Mouse (Mus musculus): Measurements from ENCODE around the gene Slc12a8. TPM values are rescaled to one million over a fixed set of nuclear protein-coding genes. Genes with fewer than 3 reads are reported as not detected.

Gene Slc12a8
- polyA plus RNA-seq, 2 experiments from 2014 or later: 3.4 to 6.0 TPM

- no peak for ATAC-seq
Measured at GRCm38 (mm10) chr16:33544346-33544745, 27.2 kb downstream of the Slc12a8 start.

- no peak for ATAC-seq
Measured at GRCm38 (mm10) chr16:33545530-33545929, 28.4 kb downstream of the Slc12a8 start.

- ATAC-seq: no peak
Measured at GRCm38 (mm10) chr16:33553689-33554342, 36.7 kb downstream of the Slc12a8 start.

GRCm38 (mm10) chr16:33558121-33558520 is 41.0 kb downstream of the Slc12a8 start:
- ATAC-seq: no peak

GRCm38 (mm10) chr16:33560281-33560680 is 43.2 kb downstream of the Slc12a8 start:
- peak; percentile 36 for ATAC-seq

- ATAC-seq: no peak
Measured at GRCm38 (mm10) chr16:33561308-33562009, 44.3 kb downstream of the Slc12a8 start.

- ATAC-seq: no peak
Measured at GRCm38 (mm10) chr16:33562874-33563537, 45.9 kb downstream of the Slc12a8 start.

GRCm38 (mm10) chr16:33563538-33564013 is 46.4 kb downstream of the Slc12a8 start:
- ATAC-seq: no peak

- ATAC-seq: no peak
Measured at GRCm38 (mm10) chr16:33566467-33566866, 49.3 kb downstream of the Slc12a8 start.

- ATAC-seq: no peak
Measured at GRCm38 (mm10) chr16:33567736-33568135, 50.6 kb downstream of the Slc12a8 start.

- no peak for ATAC-seq
Measured at GRCm38 (mm10) chr16:33568269-33569016, 51.3 kb downstream of the Slc12a8 start.

- ATAC-seq: no peak
Measured at GRCm38 (mm10) chr16:33572646-33573045, 55.5 kb downstream of the Slc12a8 start.

GRCm38 (mm10) chr16:33573703-33574102 is 56.6 kb downstream of the Slc12a8 start:
- peak; percentile 98 for ATAC-seq

- no peak for ATAC-seq
Measured at GRCm38 (mm10) chr16:33575728-33576127, 58.6 kb downstream of the Slc12a8 start.

- ATAC-seq: no peak
Measured at GRCm38 (mm10) chr16:33576271-33577189, 59.4 kb downstream of the Slc12a8 start.

- no peak for ATAC-seq
Measured at GRCm38 (mm10) chr16:33578462-33578861, 61.3 kb downstream of the Slc12a8 start.

GRCm38 (mm10) chr16:33580331-33580730 is 63.2 kb downstream of the Slc12a8 start:
- no peak for ATAC-seq

- ATAC-seq: no peak
Measured at GRCm38 (mm10) chr16:33580736-33581241, 63.7 kb downstream of the Slc12a8 start.

- ATAC-seq: no peak
Measured at GRCm38 (mm10) chr16:33581661-33582099, 64.6 kb downstream of the Slc12a8 start.

- no peak for ATAC-seq
Measured at GRCm38 (mm10) chr16:33582495-33582894, 65.4 kb downstream of the Slc12a8 start.

GRCm38 (mm10) chr16:33583333-33583732 is 66.2 kb downstream of the Slc12a8 start:
- ATAC-seq: no peak

Measured in activated CD4-positive, CD25-positive, alpha-beta regulatory T cell, adult 4 months (primary cell).